Mouse (Mus musculus) naive thymus-derived CD4-positive, alpha-beta T cell, adult 2 months (primary cell): Measurements from ENCODE around the gene Tlk2.
A peak's percentile ranks its signal among the peaks of the same experiment; 100 is the strongest.

Experiments
- DNase-seq: peaks from one replicate; pipeline ENCODE4 v3.0.0-alpha.2; 2011; ENCODE audit warnings: low read depth

The Tlk2 gene

GRCm38 (mm10) chr11:105261601-105262351 lies 83.2 kb downstream of the Tlk2 start:
- DNase-seq = no peak

DNA sequence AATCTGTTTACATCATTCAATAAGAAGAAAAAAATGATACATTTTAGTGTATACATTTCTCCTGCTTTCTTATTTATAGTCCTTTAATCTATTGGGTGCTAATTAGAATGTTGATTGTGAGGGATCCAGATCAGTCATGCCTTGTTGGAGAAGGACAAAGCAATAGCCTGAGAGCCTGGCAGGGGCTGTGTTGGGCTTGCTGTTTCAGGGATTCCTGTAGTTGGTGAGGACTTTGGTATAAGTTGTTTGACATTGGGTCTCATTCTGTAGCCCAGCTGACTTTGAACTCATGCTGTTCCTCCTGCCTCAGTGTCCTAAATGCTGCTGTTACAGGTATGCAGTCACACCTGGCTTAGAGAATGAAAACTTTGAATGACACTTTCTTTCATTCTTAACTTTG lies 85.9 kb downstream of the Tlk2 start:
- no peak for DNase-seq

GRCm38 (mm10) chr11:105264988-105265387 lies 86.4 kb downstream of the Tlk2 start:
- no peak for DNase-seq

DNA sequence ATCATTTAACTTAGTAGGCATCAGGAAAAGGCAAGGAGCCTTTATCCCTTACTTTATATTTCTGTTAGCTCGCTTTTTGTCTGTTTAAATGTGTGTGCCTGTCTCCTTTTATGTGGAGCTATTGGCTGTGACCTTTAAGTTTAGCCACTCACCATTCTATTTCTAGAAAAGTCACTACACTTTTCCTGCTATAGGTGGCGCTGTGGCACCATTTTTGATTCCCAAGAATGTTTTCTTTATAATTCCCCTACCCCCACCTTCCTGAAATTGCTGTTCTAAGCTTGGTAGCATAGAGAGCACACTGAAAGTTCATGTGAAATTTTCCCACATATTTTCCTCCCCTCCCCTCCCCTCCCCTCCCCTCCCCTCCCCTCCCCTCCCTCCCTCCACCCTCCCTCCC lies 91.5 kb downstream of the Tlk2 start:
- DNase-seq = peak; percentile 53

- no peak for DNase-seq
Measured at GRCm38 (mm10) chr11:105280456-105280855, 101.8 kb downstream of the Tlk2 start.

- DNase-seq = no peak
Measured at GRCm38 (mm10) chr11:105281291-105281690, 102.7 kb downstream of the Tlk2 start.

DNA sequence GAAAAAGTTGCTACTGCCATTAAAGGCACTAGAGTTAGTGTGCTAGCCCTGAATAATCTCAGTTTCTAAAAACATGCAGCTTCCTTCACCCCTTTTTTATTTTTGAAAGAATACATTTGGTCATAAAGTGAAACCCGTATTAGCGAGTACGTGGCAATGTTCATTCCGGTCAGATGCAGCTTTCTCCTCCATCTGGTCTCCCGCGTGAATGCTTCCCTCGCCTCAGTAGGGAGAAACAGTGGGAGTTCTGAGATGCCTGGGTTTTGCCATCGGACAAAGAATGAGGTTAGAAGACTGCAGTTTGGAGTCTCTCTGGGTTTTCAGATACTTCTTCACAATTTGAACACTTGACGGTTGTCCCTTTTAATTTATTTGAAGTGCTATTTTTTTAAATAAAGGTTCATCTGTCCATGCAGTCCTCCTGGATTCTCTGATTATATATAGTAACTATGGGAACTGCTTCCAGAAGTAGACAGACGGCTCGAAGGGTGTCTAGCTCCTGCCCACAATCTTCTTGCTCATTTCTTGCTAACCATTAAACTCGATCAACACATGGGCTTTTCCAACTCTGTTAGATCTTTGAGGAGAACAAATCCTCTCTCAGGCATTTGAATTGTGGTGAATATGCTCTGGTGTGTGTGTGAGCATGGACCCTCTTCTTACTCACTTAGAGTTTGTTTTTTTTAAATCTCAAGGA lies 103.3 kb downstream of the Tlk2 start:
- no peak for DNase-seq

DNA sequence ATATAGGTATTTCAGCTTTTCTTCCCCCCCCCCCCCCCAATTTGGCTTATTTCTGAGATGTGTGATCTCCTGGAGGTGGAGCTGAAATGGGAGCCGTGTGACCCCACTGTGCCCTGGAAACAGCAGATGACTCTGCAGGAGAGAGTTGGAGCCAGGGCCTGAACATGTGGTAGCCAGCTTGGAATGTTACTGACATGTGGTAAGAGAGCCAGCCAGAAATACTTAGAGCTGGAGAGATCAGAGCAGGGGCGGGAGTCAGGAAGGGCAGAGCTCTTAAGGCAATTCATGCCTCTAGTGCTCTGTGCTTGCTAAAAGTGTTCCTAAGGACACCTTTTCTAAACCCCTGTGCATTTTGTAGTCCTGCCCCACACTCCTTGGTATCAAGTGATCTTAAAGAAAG lies 103.9 kb downstream of the Tlk2 start:
- no peak for DNase-seq

DNA sequence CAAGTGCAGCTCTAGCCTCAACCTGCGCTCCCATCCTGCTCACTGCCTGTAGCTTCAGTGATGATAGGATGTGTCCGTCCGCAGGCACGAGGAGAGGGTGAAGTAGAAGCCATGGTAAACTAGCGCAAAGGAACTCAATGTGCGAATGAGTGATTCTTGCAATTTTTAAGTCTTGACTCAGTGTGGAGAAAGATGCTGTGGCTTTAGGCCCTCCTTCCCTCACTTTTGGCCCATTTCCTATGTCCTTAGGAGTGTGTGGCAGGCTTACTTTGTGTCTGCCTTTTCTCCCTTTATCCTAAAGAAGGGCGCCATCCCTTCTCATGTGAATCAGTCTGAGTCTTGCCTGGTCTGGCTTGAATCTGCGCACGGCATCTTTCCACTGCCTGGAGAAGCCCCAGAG lies 104.4 kb downstream of the Tlk2 start:
- DNase-seq = no peak

- DNase-seq = no peak
Measured at GRCm38 (mm10) chr11:105285720-105286119, 107.1 kb downstream of the Tlk2 start.

DNA sequence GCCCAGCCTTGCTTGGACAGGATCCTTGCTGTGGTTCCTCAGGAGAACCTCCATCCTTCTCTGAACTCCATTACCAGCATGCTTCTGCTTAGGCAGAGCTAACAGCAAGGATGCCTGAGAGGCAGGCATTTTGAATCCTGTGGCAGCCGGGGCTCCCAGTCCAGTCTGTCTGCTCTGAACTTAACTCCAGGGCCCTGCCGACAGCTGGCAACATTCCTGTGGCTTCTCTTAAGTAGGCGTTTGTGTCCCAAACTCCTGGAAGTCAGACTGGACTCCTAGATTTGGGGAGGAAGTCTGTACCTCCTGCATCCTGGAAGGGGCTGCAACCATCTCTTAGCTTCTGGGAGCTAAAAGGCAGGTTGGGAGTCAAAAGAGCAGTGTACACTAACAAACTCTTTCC lies 110.8 kb downstream of the Tlk2 start:
- DNase-seq = no peak

DNA sequence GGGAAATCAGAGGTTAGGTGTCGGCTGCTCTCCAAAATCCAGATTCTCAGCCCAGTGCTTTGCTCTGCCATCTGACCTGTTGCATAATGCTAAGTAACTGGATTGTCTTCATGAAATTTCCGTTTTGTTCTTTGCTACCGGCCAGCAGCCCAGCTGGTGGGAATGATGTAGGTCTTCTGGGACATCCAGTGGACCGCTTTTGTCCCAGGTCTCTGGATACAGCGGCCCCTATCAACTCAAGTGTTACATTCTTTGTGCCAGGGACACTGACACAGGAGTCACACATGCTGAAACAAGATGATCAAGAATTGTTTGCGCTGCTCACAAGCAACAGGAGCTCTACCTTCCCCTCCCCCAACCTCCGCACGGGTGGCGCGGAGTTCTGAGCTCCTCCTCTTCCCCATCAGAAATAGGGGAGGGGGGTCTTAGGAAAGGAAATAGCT lies 113.1 kb downstream of the Tlk2 start:
- DNase-seq = no peak

DNA sequence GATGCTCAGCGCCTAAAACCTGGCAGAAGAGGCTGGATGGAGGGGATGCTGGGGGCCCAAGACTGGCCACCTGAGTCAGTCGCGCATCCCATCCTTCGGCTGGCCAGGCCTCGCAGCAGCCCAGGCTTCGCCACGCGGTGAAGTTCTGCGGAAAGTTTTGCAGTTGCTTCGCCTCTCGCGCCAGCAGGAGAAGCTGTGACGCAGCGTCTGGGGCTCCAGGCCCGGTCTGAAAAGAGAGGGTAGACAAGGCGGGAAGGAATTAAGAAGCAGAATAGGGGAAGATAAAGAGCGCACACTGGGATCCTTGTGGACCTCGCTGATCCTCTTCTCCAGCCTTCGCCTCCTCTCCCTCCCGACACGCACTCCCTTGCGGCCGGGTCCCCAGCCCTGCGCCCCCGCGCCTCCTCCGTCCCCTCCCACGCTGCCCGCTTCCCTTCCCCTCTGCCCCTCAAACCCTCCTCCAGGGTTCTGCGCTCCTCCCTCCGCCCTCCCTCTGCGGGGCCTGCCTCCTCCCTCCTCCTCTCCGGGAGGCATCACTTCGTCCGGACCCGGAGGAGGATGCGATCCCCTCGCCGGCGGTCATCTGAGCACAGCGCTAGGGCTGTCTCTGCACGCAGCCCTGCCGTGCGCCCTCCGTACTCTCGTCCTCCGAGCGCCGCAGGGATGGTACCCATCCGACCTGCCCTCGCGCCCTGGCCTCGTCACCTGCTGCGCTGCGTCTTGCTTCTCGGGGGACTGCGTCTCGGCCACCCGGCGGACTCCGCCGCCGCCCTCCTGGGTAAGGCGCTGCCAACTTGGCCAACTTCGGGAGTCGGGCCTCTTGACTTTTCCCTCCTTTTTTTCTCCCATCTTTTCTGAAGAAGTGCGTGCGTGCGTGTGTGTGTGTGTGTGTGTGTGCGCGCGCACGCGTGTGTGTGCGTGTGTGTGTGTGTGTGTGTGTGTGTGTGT lies 113.8 kb downstream of the Tlk2 start, which contains the start of gene Mrc2:
Gene Mrc2 (plus strand): TSS at position 520 of the 948 bp plus-strand sequence.
- DNase-seq = no peak

DNA sequence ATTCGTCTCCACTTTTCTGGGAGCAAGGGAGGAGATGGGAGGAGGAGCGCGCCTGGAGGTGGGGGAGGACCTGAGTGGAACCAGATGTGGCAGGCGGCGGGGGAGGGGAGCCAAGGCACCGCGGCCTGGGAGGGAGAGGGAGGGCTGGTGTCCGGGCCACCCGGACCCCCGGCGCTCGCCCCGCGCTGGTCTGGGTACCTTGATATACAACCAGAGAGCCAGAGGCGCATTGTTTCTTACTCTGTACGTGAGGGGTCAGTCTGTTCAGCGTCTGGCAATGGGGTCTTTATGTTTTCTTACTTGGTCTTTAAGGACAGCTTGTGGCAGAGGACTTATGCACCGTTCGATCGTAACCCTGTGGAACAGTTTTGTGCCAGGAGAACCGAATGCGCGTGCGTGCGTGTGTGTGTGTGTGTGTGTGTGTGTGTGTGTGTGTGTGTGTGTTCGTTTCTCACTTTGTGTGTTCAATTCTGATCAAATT lies 114.5 kb downstream of the Tlk2 start:
- no peak for DNase-seq

DNA sequence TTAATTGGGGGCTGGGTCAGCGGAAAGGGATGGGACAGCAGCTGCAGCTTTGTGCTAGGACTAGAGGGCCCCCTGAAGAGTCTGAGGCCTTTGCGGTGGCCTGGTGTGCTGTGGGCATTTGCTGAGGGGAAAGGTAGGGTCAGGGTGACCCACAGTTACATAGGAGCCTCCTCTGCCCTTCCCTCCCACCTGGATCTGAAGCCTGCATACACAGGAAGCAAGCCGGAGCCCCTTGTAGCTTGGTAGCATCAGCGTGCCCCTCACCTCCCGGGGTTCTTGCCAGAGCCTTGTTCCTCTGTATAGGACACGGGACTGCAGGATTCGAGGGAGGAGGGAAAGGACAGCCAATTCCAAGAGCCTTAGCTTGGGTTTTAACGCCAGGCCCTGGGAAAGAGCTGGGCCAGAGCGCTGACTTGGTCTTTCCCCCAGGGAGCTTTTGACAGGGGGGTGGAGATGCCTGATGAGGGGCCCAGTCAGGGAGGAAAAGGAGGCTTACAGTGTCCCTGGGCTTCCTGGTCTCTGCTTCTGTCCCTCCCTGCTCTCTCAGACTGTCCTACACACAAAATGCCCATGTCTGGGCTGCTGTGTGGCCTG lies 115.4 kb downstream of the Tlk2 start:
- DNase-seq = no peak

DNA sequence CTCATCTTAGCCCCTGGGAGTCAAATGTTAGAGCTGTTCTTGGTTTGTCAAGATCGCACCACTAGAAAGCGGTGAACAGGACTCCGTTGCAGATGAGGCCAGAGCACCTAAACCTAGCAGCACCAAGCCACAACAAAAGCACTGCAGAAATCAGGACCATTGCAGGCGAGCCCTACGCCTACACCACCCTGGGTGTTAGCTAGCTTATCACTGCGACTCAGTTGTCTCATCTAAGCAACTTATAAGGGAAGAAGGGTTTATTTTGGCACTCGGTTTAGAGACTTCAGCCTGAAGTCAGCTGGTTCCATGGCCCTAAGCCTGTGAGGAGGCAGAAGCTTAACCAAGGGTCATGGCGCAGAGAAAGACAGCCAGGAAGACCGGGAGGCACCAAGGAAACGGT lies 117.5 kb downstream of the Tlk2 start:
- no peak for DNase-seq

GRCm38 (mm10) chr11:105310197-105310596 lies 131.6 kb downstream of the Tlk2 start:
- no peak for DNase-seq

DNA sequence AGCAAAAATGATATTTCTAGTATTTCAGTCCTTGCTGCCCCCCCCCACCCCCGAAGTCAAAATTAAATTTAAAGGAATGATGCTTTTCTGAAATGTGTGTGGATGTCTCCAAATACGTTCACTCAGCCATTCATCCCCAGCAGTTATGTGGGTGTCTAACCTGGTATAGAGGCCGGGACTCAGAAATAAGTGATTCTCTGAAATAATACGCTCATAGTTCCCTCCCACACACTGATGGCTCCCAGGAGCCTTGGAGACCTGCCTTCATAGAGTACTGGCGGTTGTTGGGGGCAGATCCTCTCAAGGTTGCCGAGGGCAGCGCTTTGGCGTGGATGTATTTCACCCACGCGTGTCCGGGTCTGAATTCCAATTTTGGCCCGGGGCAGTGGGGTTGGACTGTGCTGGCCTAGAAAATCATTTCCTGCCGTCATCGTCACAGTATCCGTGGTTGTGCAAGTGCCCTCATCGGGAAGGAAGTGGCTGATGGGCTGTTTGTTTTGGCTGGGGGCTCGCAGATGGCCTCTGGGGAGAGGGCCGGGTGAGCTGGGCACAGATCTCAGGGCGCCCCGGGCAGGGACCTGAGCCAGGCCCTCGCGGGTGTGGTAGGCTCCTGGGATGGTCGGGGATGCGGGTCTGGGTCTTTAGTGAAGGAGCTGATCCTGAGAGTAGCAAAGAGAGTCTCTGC lies 132.8 kb downstream of the Tlk2 start:
- no peak for DNase-seq

DNA sequence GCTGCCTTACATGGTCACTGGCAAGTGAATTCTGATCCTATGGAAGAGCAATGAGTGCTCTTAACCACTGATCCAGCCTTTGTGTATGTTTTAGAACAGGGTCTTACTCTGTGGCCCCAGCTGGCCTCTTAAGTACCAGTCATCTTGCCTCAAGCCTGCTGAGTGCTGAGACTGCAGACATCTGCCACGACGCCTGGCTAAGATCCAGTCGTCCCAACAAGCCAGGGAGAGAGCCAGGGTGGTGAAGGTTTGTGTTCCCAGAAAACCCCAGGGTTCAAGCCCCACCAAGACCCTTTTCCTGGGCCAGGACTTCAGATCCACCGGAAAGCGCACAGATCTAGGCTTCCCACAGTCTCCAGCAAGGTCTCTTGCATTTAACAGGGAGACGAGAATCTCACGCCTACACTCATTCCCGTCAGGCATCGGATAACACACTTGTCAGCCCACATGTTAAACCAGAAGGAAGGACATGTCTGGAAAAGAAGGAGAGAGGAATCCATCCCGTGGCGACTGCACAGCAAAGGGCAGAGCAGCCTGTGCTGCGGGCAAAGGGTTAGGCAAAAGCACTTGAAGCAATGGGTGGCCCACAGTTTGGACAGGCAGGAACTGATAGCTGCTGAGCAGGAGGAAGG lies 133.8 kb downstream of the Tlk2 start:
- no peak for DNase-seq

- no peak for DNase-seq
Measured at GRCm38 (mm10) chr11:105312972-105313632, 134.5 kb downstream of the Tlk2 start.
